9 mouse cellular contexts compared by ENCODE assay signal in genomic region chr8:70585258-70585652, GRCm38 (mm10). TPM values are rescaled to one million over a fixed set of nuclear protein-coding genes. Genes with fewer than 3 reads are reported as not detected.
DNase-seq lines count a peak whose midpoint lies in the region; ATAC-seq and TF ChIP-seq lines count a peak whose summit lies in the region.
"Had no signal": no experiment of that assay in that cellular context is flagged by ENCODE, and none has a peak within 500 bp of the region (broad histone marks: within the 10 kb centered on the region; RNA-seq: fewer than 3 reads in every experiment).

No protein-coding gene starts in this region.

- peak; percentile 62 to 67 for DNase-seq in cerebellum, adult 2 months
- peak; percentile 61 for DNase-seq in G1E (ENCODE audit: low spot score)
- DNase-seq in embryo, embryonic 10 days (ENCODE audit: low spot score), result peak; percentile 61
- DNase-seq in lung, postnatal 25 days (ENCODE audit: low spot score), result peak; percentile 73
- DNase-seq in spleen, postnatal 4 days (ENCODE audit: low spot score in 2 of 2), result peak; percentile 64 to 79

- peak overlapping the region; percentile 49; the same call in 1 of the 2 replicates for H3K27ac ChIP-seq in cerebellum, adult 2 months (ENCODE audit: insufficient read depth, low read length)
- H3K27ac ChIP-seq in heart, embryonic 13.5 days (replicated peaks), result no peak overlapping the region
- H3K27ac ChIP-seq in kidney, embryonic 15.5 days, result no peak overlapping the region

- H3K9ac ChIP-seq in heart, embryonic 13.5 days, result no peak overlapping the region
- no peak overlapping the region for H3K9ac ChIP-seq in kidney, embryonic 15.5 days

- H3K9me3 ChIP-seq in G1E (replicated peaks), result no peaks in the 10 kb centered on the region
- no peaks in the 10 kb centered on the region for H3K9me3 ChIP-seq in heart, embryonic 13.5 days
- H3K9me3 ChIP-seq in kidney, embryonic 15.5 days (replicated peaks), result no peaks in the 10 kb centered on the region

- TF ChIP-seq CTCF in cerebellum, adult 2 months (IDR thresholded peaks at IDR 0.05; ENCODE audit: borderline replicate concordance, insufficient read depth, low read depth, low read length), result peak; percentile 72
- peak; percentile 70; the same call in 1 of the 2 replicates for TF ChIP-seq CTCF in G1E (IDR thresholded peaks at IDR 0.05; ENCODE audit: low read depth, low read length)

- no peaks in the 10 kb centered on the region for H3K27me3 ChIP-seq in cerebellum, adult 2 months (ENCODE audit: control insufficient read depth, insufficient read depth, low read length)
- H3K27me3 ChIP-seq in G1E (ENCODE audit: insufficient read depth, low read length), result no peaks in the 10 kb centered on the region
- no peaks in the 10 kb centered on the region for H3K27me3 ChIP-seq in heart, embryonic 13.5 days (replicated peaks)
- no peaks in the 10 kb centered on the region for H3K27me3 ChIP-seq in kidney, embryonic 15.5 days

- peaks cover 92% of the 10 kb centered on the region for H3K36me3 ChIP-seq in G1E (replicated peaks)
- peaks cover 98% of the 10 kb centered on the region for H3K36me3 ChIP-seq in heart, embryonic 13.5 days
- H3K36me3 ChIP-seq in kidney, embryonic 15.5 days, result peaks cover 99% of the 10 kb centered on the region

- H3K4me3 ChIP-seq in cerebellum, adult 2 months (replicated peaks; ENCODE audit: insufficient read depth, low read depth, low read length), result no peak overlapping the region
- no peak overlapping the region for H3K4me3 ChIP-seq in G1E (ENCODE audit: low read depth, low read length)
- no peak overlapping the region for H3K4me3 ChIP-seq in heart, embryonic 13.5 days
- H3K4me3 ChIP-seq in kidney, embryonic 15.5 days (replicated peaks), result no peak overlapping the region

- H3K4me2 ChIP-seq in heart, embryonic 13.5 days, result no peak overlapping the region
- no peak overlapping the region for H3K4me2 ChIP-seq in kidney, embryonic 15.5 days

- TF ChIP-seq POLR2A in cerebellum, adult 2 months (IDR thresholded peaks at IDR 0.05; ENCODE audit: borderline replicate concordance, insufficient read depth, low read length), result no peak

- H3K4me1 ChIP-seq in cerebellum, adult 2 months (ENCODE audit: control insufficient read depth, insufficient read depth, low read length), result peaks cover 22% of the 10 kb centered on the region
- peaks cover 7% of the 10 kb centered on the region for H3K4me1 ChIP-seq in G1E (ENCODE audit: insufficient read depth, low read depth, low read length)
- peaks cover 8% of the 10 kb centered on the region for H3K4me1 ChIP-seq in heart, embryonic 13.5 days
- H3K4me1 ChIP-seq in kidney, embryonic 15.5 days, result no peaks in the 10 kb centered on the region

- 46% methylated on average over 7 of the region's 7 CpGs for WGBS in cerebellum, adult 2 months
- 39% methylated on average over 7 of the region's 7 CpGs for WGBS in heart, embryonic 13.5 days
- WGBS in kidney, embryonic 15.5 days, result 45% methylated on average over 7 of the region's 7 CpGs

- ATAC-seq in cerebellum, adult (ENCODE audit: insufficient number of reproducible peaks, low FRiP score, low TSS enrichment), result no peak; the same call in 1 of the 2 replicates
- ATAC-seq in G1E (ENCODE audit: extremely low read depth, insufficient number of reproducible peaks, low FRiP score, poor library complexity, severe bottlenecking), result no peak
- peak; percentile 24; the same call in 1 of the 2 replicates for ATAC-seq in heart, embryonic 13.5 days (ENCODE audit: extremely low read depth, insufficient number of reproducible peaks, low FRiP score, low TSS enrichment)
- ATAC-seq in kidney, embryonic 15.5 days (replicated peaks; ENCODE audit: low FRiP score), result peak; percentile 37; the same call in 1 of the 2 replicates

RNA-seq across cellular contexts. Expression of gene Isyna1, which starts 8.9 kb away (rescaled TPM):
- 55.3 and 61.4 TPM in 2 replicates for polyA plus RNA-seq in cerebellum, adult 2 months (2012; rRNA removed)
- total RNA-seq in G1E (2014; fragmentation: Nextera tagmentation) (22.9 and 24.4 TPM in 2 replicates), G1E (2017) (35.8 and 36.8 TPM in 2 replicates)
- polyA plus RNA-seq in G1E (2012), result 141 and 157 TPM in 2 replicates
- polyA plus RNA-seq in heart, embryonic 13.5 days (2015; fragmentation: Nextera tagmentation; extraction: Ambion mirVana), result 135 and 145 TPM in 2 replicates
- 180 and 198 TPM in 2 replicates for polyA plus RNA-seq in kidney, embryonic 15.5 days (2015; fragmentation: Nextera tagmentation; extraction: Ambion mirVana)

RNA-seq across cellular contexts. Expression of gene Ssbp4, which starts 23.4 kb away (rescaled TPM):
- 172 and 181 TPM in 2 replicates for polyA plus RNA-seq in cerebellum, adult 2 months (2012; rRNA removed)
- 21.7 and 31.0 TPM in 2 replicates for total RNA-seq in G1E (2014; fragmentation: Nextera tagmentation)
- total RNA-seq in G1E (2017), result 51.7 and 114 TPM in 2 replicates
- 606 and 1,025 TPM in 2 replicates for polyA plus RNA-seq in G1E (2012)
- polyA plus RNA-seq in heart, embryonic 13.5 days (2015; fragmentation: Nextera tagmentation; extraction: Ambion mirVana), result 63.3 and 70.9 TPM in 2 replicates
- 135 and 145 TPM in 2 replicates for polyA plus RNA-seq in kidney, embryonic 15.5 days (2015; fragmentation: Nextera tagmentation; extraction: Ambion mirVana)

RNA-seq across cellular contexts. Expression of gene Lrrc25, which starts 30.7 kb away (rescaled TPM):
- 0.30 and 0.33 TPM in 2 replicates for polyA plus RNA-seq in cerebellum, adult 2 months (2012; rRNA removed)
- total RNA-seq in G1E (2014; fragmentation: Nextera tagmentation), result 1.3 and 2.6 TPM in 2 replicates
- total RNA-seq in G1E (2017), result 1.2 and 1.6 TPM in 2 replicates
- 1.6 and 1.7 TPM in 2 replicates for polyA plus RNA-seq in G1E (2012)
- 1.5 and 2.7 TPM in 2 replicates for polyA plus RNA-seq in heart, embryonic 13.5 days (2015; fragmentation: Nextera tagmentation; extraction: Ambion mirVana)
- polyA plus RNA-seq in kidney, embryonic 15.5 days (2015; fragmentation: Nextera tagmentation; extraction: Ambion mirVana), result 2.5 TPM in 2 replicates

RNA-seq across cellular contexts. Expression of gene Ell, which starts 46.0 kb away (rescaled TPM):
- 27.9 and 29.1 TPM in 2 replicates for polyA plus RNA-seq in cerebellum, adult 2 months (2012; rRNA removed)
- total RNA-seq in G1E (2014; fragmentation: Nextera tagmentation) (20.8 and 22.7 TPM in 2 replicates), G1E (2017) (7.6 and 9.1 TPM in 2 replicates)
- polyA plus RNA-seq in G1E (2012), result 56.4 and 59.0 TPM in 2 replicates
- polyA plus RNA-seq in heart, embryonic 13.5 days (2015; fragmentation: Nextera tagmentation; extraction: Ambion mirVana), result 11.6 and 12.5 TPM in 2 replicates
- polyA plus RNA-seq in kidney, embryonic 15.5 days (2015; fragmentation: Nextera tagmentation; extraction: Ambion mirVana), result 20.3 and 23.8 TPM in 2 replicates

RNA-seq across cellular contexts. Expression of gene Gdf15, which starts 47.0 kb away (rescaled TPM):
- 0.28 and 0.51 TPM in 2 replicates for polyA plus RNA-seq in cerebellum, adult 2 months (2012; rRNA removed)
- total RNA-seq in G1E (2014; fragmentation: Nextera tagmentation), result not detected in 2 replicates
- total RNA-seq in G1E (2017), result not detected in 2 replicates
- 0.03 and 0.06 TPM in 2 replicates for polyA plus RNA-seq in G1E (2012)
- polyA plus RNA-seq in heart, embryonic 13.5 days (2015; fragmentation: Nextera tagmentation; extraction: Ambion mirVana), result 0.86 and 1.2 TPM in 2 replicates
- 0.46 and 0.77 TPM in 2 replicates for polyA plus RNA-seq in kidney, embryonic 15.5 days (2015; fragmentation: Nextera tagmentation; extraction: Ambion mirVana)
- total RNA-seq: layer of hippocampus, postnatal 36 days had no signal

Comparison
In these comparisons a context has a peak if more than half of its experiments do, and no peak if none do; other contexts are left out.
1. ATAC-seq: peak in heart, embryonic 13.5 days (single experiment) and kidney, embryonic 15.5 days (single experiment); none in cerebellum, adult (single experiment) and G1E (single experiment).
2. Peak in every context shown above with its lines, with median percentiles within 50 percentile points of each other: DNase-seq.